Mouse (Mus musculus) ES-Bruce4 (cell line): Measurements from ENCODE around the gene 2310033P09Rik. TPM values are rescaled to one million over a fixed set of nuclear protein-coding genes. Genes with fewer than 3 reads are reported as not detected.
A peak's percentile ranks its signal among the peaks of the same experiment; 100 is the strongest.

Source experiments
- H3K27ac ChIP-seq: 2 replicates; pipeline ENCODE4 v1.5.1; 2012; ENCODE audit warnings: low read length, inconsistent platforms; ENCODE audit not compliant: insufficient read depth
- H3K27me3 ChIP-seq: 2 replicates; pipeline ENCODE4 v1.6.1; 2012; ENCODE audit warnings: mild to moderate bottlenecking, low read length, inconsistent platforms; ENCODE audit not compliant: control insufficient read depth, poor library complexity, insufficient read depth, severe bottlenecking
- H3K36me3 ChIP-seq: 2 replicates; pipeline ENCODE4 v1.6.1; 2012; ENCODE audit warnings: inconsistent platforms, mild to moderate bottlenecking, low read length, moderate library complexity; ENCODE audit not compliant: control insufficient read depth, poor library complexity, insufficient read depth, severe bottlenecking
- H3K4me1 ChIP-seq: one replicate; pipeline ENCODE4 v1.8.1; 2011; ENCODE audit warnings: low read length; ENCODE audit not compliant: control insufficient read depth, insufficient read depth
- H3K4me3 ChIP-seq: 2 replicates; pipeline ENCODE4 v1.5.1; 2011; ENCODE audit warnings: low read depth, mild to moderate bottlenecking, low read length
- H3K9ac ChIP-seq: 2 replicates; pipeline ENCODE4 v1.6.1; 2012; ENCODE audit warnings: low read depth, mild to moderate bottlenecking, inconsistent platforms; ENCODE audit not compliant: poor library complexity, severe bottlenecking
- H3K9me3 ChIP-seq: replicated peaks from 2 replicates; pipeline ENCODE4 v1.6.1; 2012; ENCODE audit warnings: mild to moderate bottlenecking, low read length, inconsistent platforms; ENCODE audit not compliant: control insufficient read depth, poor library complexity, insufficient read depth, severe bottlenecking
- CTCF ChIP-seq: IDR thresholded peaks from one replicate; pipeline ENCODE4 v1.8.1; 2011; ENCODE audit warnings: low read depth, low read length
- EP300 ChIP-seq: IDR thresholded peaks from 2 replicates; pipeline ENCODE4 v1.6.1; 2011; ENCODE audit warnings: low read depth, low read length; ENCODE audit not compliant: insufficient read depth
- POLR2A ChIP-seq: IDR thresholded peaks from one replicate; pipeline ENCODE4 v1.8.1; 2011; ENCODE audit warnings: low read length; ENCODE audit not compliant: insufficient read depth
- polyA plus RNA-seq: library from polyadenylated mRNA; stranded (reverse); fragments of >200 nt; gene quantifications from 2 replicates; pipeline ENCODE4 v1.2.4, GENCODE M21; 2011; ENCODE audit warnings: low read depth; ENCODE audit not compliant: missing spikeins, insufficient read depth, insufficient read length

The 2310033P09Rik gene
- polyA plus RNA-seq, 1 experiment = 14.3 TPM

GRCm38 (mm10) chr11:59187706-59188105, 20.4 kb upstream of the 2310033P09Rik start:
- H3K4me3 ChIP-seq = no peak overlapping the region
- TF ChIP-seq EP300 (no peak), POLR2A (no peak), CTCF (no peak)
- H3K36me3 ChIP-seq = peaks cover 13% of the 10 kb centered on the region
- no peak overlapping the region for H3K27ac ChIP-seq
- H3K9ac ChIP-seq = no peak overlapping the region
- H3K27me3 ChIP-seq = no peaks in the 10 kb centered on the region
- H3K9me3 ChIP-seq = no peaks in the 10 kb centered on the region
- H3K4me1 ChIP-seq = peaks cover 3% of the 10 kb centered on the region

GRCm38 (mm10) chr11:59191231-59192058, 16.7 kb upstream of the 2310033P09Rik start:
- no peaks in the 10 kb centered on the region for H3K36me3 ChIP-seq
- no peaks in the 10 kb centered on the region for H3K9me3 ChIP-seq
- peak; percentile 76 for TF ChIP-seq POLR2A
- TF ChIP-seq CTCF = no peak
- 0 out of 2 replicates have a peak, but pooled peaks have one; percentile 38 for TF ChIP-seq EP300
- H3K4me1 ChIP-seq = peaks cover 3% of the 10 kb centered on the region
- no peaks in the 10 kb centered on the region for H3K27me3 ChIP-seq
- peak overlapping the region; percentile 69 for H3K9ac ChIP-seq
- peak overlapping the region; percentile 91 for H3K4me3 ChIP-seq
- H3K27ac ChIP-seq = peak overlapping the region; percentile 12

GRCm38 (mm10) chr11:59192059-59192386, 16.1 kb upstream of the 2310033P09Rik start, which contains the start of gene Guk1:
TSS of gene Guk1 (minus strand) at chr11:59192212.
- TF ChIP-seq POLR2A (no peak), CTCF (no peak), EP300 (no peak)
- Histone ChIP-seq H3K4me3 (peak within 1 kb of the TSS; percentile 91), H3K27me3 (no peaks in the 10 kb centered on the region), H3K9me3 (no peaks in the 10 kb centered on the region), H3K27ac (peak within 1 kb of the TSS; percentile 74), H3K36me3 (no peaks in the 10 kb centered on the region), H3K9ac (peak within 1 kb of the TSS; percentile 69), H3K4me1 (peaks cover 3% of the 10 kb centered on the region)

GRCm38 (mm10) chr11:59196230-59196629, 11.9 kb upstream of the 2310033P09Rik start:
- Histone ChIP-seq H3K36me3 (no peaks in the 10 kb centered on the region), H3K4me3 (no peak overlapping the region), H3K4me1 (no peaks in the 10 kb centered on the region), H3K9ac (no peak overlapping the region), H3K9me3 (no peaks in the 10 kb centered on the region), H3K27me3 (no peaks in the 10 kb centered on the region), H3K27ac (no peak overlapping the region)
- no peak for TF ChIP-seq EP300
- no peak for TF ChIP-seq POLR2A
- TF ChIP-seq CTCF = no peak

GRCm38 (mm10) chr11:59201216-59202002, 6.7 kb upstream of the 2310033P09Rik start:
- Histone ChIP-seq H3K36me3 (peaks cover 7% of the 10 kb centered on the region; the same call in 1 of the 2 replicates), H3K27me3 (no peaks in the 10 kb centered on the region), H3K4me3 (peak overlapping the region; percentile 98), H3K9ac (peak overlapping the region; percentile 80), H3K9me3 (no peaks in the 10 kb centered on the region), H3K27ac (no peak overlapping the region), H3K4me1 (no peaks in the 10 kb centered on the region)
- TF ChIP-seq POLR2A (no peak), CTCF (no peak), EP300 (no peak)
